Mouse (Mus musculus) intestine, embryonic 16.5 days (tissue): ENCODE results near the gene Abcd2. TPM values are rescaled to one million over a fixed set of nuclear protein-coding genes. Genes with fewer than 3 reads are reported as not detected.

Source experiments
- ATAC-seq: fragments of 200-750 bp; cut with Nextera tagmentation; 2 replicates; pipeline ENCODE4 v1.8.0; 2017; ENCODE audit warnings: moderate TSS enrichment, moderate library complexity
- H3K27ac ChIP-seq: fragments of 300-500 bp; sonication (generic); 2 replicates; pipeline ENCODE4 v1.5.1; 2014; ENCODE audit warnings: mild to moderate bottlenecking, low read length
- H3K27me3 ChIP-seq: fragments of 300-500 bp; sonication (generic); replicated peaks from 2 replicates; pipeline ENCODE4 v1.6.1; 2014; ENCODE audit warnings: low read length, control low read depth, mixed read lengths; ENCODE audit not compliant: control insufficient read depth, insufficient read depth
- H3K36me3 ChIP-seq: fragments of 300-500 bp; sonication (generic); 2 replicates; pipeline ENCODE4 v1.6.1; 2014; ENCODE audit warnings: low read length, control low read depth; ENCODE audit not compliant: control insufficient read depth, insufficient read depth
- H3K4me1 ChIP-seq: fragments of 300-500 bp; sonication (generic); 2 replicates; pipeline ENCODE4 v1.6.1; 2014; ENCODE audit warnings: low read length, control low read depth, mixed read lengths; ENCODE audit not compliant: control insufficient read depth, insufficient read depth
- H3K4me2 ChIP-seq: fragments of 300-500 bp; sonication (generic); 2 replicates; pipeline ENCODE4 v1.6.1; 2014; ENCODE audit warnings: low read depth, low read length, control low read depth
- H3K4me3 ChIP-seq: fragments of 300-500 bp; sonication (generic); 2 replicates; pipeline ENCODE4 v1.5.1; 2014; ENCODE audit warnings: mild to moderate bottlenecking, low read length
- H3K9ac ChIP-seq: fragments of 300-500 bp; sonication (generic); 2 replicates; pipeline ENCODE4 v1.6.1; 2014; ENCODE audit warnings: low read depth, low read length
- H3K9me3 ChIP-seq: fragments of 300-500 bp; sonication (generic); 2 replicates; pipeline ENCODE4 v1.6.1; 2016; ENCODE audit warnings: low read length, control low read depth; ENCODE audit not compliant: control insufficient read depth
- WGBS: fragments of 180-500 bp; shearing (Covaris S2); extraction: QIAGEN DNeasy Blood & Tissue Kit; methylation state at CpG from one replicate; pipeline ENCODE4 v1.1.7; 2014; 5-methylcytosine and 5-hydroxymethylcytosine counted together
- polyA plus RNA-seq: library from polyadenylated mRNA; unstranded; fragments of >200 nt; fragmentation: Nextera tagmentation; extraction: Ambion mirVana; gene quantifications from 2 replicates; pipeline ENCODE4 v1.2.1, GENCODE M21; 2015

The Abcd2 gene
- 1.2 and 1.3 TPM in 2 replicates for polyA plus RNA-seq

DNA sequence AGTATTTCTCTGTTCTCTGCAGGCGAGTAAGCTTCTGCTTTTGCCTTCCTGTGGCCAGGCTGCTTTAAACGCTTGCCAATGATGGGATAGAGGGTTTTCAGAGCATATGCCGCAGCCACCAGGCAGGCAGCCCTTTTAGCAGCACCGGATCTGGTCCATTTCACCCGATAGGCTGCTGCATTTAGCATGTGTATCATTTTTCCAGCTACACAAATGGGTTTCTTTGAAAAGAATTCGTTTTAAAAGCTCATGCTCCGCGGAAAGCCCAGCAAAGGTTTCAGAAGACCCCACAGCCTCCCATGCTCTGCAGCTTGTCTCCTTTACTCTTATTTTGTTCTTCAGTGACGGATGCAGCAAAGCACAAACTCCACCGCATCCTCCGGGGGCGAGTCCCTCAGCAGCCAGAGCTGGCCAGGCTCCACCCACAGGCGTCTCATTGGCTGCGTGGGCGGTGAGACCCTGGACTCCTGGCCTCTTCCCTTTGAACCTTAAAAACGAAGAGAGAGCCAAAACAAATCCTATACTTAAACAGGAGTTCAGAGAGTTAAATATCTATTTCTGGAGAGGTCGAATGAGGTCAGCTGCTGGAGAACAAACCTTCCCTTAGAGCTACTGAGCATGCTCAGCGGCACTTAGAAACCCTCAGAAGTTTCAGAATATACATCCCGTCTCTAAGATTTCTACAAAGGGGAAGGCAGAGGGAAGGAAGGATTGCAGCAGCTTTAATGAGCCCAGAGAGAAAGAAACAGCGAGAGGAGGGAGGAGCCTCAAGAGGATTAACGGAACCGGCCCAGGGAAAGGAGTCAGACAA is at the start of gene Abcd2:
TSS of gene Abcd2 (minus strand) at position 388 of the 811 bp plus-strand sequence.
- WGBS = 1% methylated on average over 22 of the region's 22 CpGs
- H3K9ac ChIP-seq = peak within 1 kb of the TSS; percentile 31
- peak within 1 kb of the TSS; percentile 48 for H3K4me3 ChIP-seq

DNA sequence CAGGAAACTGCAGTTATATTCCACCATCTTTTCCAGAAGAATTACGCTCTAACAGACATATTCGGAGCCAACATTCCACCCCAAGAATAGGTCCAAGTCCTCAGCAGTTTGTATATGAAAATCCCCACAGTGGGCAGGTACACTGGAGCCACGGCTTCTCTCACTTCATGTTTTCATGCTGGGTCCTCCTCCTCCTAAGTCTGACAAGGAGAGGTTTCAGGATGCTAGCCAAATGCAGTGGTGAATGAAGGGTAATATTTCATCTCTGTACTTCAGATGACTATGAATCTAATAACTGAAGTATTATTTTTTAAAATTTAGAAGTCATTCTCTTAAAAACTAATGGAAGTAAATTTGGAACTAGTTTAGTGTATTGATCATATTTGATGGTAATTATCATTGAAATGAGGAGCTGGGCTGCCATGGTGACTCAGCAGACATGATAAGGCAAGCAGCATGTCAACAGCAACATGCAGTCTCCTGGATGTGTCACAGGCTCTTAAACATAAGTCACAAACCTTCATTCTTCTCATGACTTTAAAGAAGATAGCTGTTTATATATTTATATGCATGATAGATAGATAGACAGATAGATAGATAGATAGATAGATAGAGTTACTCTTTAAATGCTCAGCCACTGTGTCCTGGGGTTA is 49.2 kb upstream of the Abcd2 start:
- no peak overlapping the region for H3K9ac ChIP-seq
- H3K9me3 ChIP-seq = no peaks in the 10 kb centered on the region
- no peak overlapping the region for H3K27ac ChIP-seq
- ATAC-seq = no peak
- no peaks in the 10 kb centered on the region for H3K4me1 ChIP-seq
- H3K4me3 ChIP-seq = no peak overlapping the region
- 78% methylated on average over 3 of the region's 3 CpGs for WGBS
- H3K36me3 ChIP-seq = no peaks in the 10 kb centered on the region
- no peaks in the 10 kb centered on the region for H3K27me3 ChIP-seq
- no peak overlapping the region for H3K4me2 ChIP-seq

More for the DNA sequence above, at the start of gene Abcd2:
- ATAC-seq = peak; percentile 96
- Histone ChIP-seq H3K9me3 (no peaks in the 10 kb centered on the region), H3K4me2 (peak within 1 kb of the TSS; percentile 51), H3K27ac (peak within 1 kb of the TSS; percentile 75), H3K36me3 (no peaks in the 10 kb centered on the region), H3K4me1 (peaks cover 5% of the 10 kb centered on the region), H3K27me3 (no peaks in the 10 kb centered on the region)

GRCm38 (mm10) chr15:91237294-91237693 is 45.7 kb upstream of the Abcd2 start:
- WGBS = 80% methylated on average over 5 of the region's 5 CpGs
- H3K4me1 ChIP-seq = no peaks in the 10 kb centered on the region
- no peak overlapping the region for H3K9ac ChIP-seq

DNA sequence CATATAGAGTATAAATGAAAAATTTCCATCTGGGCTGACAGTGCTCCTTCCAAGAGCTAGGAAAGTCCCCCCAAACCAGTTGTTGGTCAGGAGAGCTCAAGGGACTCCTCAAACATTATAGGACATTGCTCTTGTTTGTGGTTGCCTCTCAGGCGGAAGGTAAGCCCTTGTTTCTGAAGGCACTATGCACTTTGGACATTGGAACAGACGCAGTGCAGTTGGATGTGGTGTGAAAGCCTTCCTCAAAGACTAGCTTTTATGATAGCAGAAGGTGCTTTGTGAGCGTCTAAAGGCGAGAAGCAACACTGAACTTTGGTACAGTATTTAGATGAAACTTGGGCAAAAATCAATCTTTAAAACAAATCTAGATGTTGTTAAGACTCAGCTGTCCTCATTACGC is 14.9 kb upstream of the Abcd2 start:
- 81% methylated on average over 5 of the region's 5 CpGs for WGBS
- ATAC-seq = 0 out of 2 replicates have a peak, but pooled peaks have one; percentile 62
- Histone ChIP-seq H3K4me2 (no peak overlapping the region), H3K36me3 (no peaks in the 10 kb centered on the region), H3K4me1 (no peaks in the 10 kb centered on the region), H3K27ac (no peak overlapping the region), H3K9ac (no peak overlapping the region), H3K4me3 (no peak overlapping the region), H3K9me3 (no peaks in the 10 kb centered on the region), H3K27me3 (no peaks in the 10 kb centered on the region)

More at GRCm38 (mm10) chr15:91237294-91237693, 45.7 kb upstream of the Abcd2 start:
- Histone ChIP-seq H3K4me3 (no peak overlapping the region), H3K4me2 (no peak overlapping the region), H3K9me3 (no peaks in the 10 kb centered on the region), H3K36me3 (no peaks in the 10 kb centered on the region), H3K27ac (no peak overlapping the region), H3K27me3 (no peaks in the 10 kb centered on the region)
- ATAC-seq = no peak

DNA sequence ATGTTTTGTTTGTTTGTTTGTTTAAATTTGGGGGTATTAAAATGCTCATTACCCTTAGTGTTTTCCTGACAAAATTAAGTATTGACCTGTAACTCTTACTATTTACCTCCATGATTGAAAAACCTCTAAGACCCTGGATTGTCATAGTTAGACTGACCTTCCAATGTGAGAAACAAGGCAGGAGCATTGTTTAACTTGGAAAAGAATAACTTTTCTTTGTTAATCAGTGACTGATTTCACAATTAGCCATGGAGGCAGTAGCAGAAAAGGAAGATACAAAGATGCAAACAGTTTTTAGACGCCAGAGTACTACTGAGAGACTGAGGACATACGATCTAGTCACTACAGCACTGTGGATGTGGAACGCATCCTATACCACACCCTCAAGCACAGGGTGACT is 11.9 kb upstream of the Abcd2 start:
- H3K4me1 ChIP-seq = no peaks in the 10 kb centered on the region
- WGBS = 81% methylated on average over 3 of the region's 3 CpGs
- H3K27me3 ChIP-seq = no peaks in the 10 kb centered on the region
- H3K9ac ChIP-seq = no peak overlapping the region
- no peak for ATAC-seq
- H3K36me3 ChIP-seq = no peaks in the 10 kb centered on the region
- H3K4me2 ChIP-seq = no peak overlapping the region
- H3K27ac ChIP-seq = no peak overlapping the region
- H3K4me3 ChIP-seq = no peak overlapping the region
- no peaks in the 10 kb centered on the region for H3K9me3 ChIP-seq

GRCm38 (mm10) chr15:91202486-91202885 is 10.9 kb upstream of the Abcd2 start:
- no peak overlapping the region for H3K4me3 ChIP-seq
- no peak overlapping the region for H3K4me2 ChIP-seq
- H3K27me3 ChIP-seq = no peaks in the 10 kb centered on the region
- ATAC-seq = no peak
- no peak overlapping the region for H3K27ac ChIP-seq
- WGBS = 98% methylated on average over 1 of the region's 1 CpGs
- no peaks in the 10 kb centered on the region for H3K36me3 ChIP-seq
- no peak overlapping the region for H3K9ac ChIP-seq
- H3K4me1 ChIP-seq = no peaks in the 10 kb centered on the region
- H3K9me3 ChIP-seq = no peaks in the 10 kb centered on the region

GRCm38 (mm10) chr15:91200833-91201232 is 9.2 kb upstream of the Abcd2 start:
- Histone ChIP-seq H3K9me3 (no peaks in the 10 kb centered on the region), H3K27me3 (no peaks in the 10 kb centered on the region), H3K36me3 (no peaks in the 10 kb centered on the region), H3K4me3 (no peak overlapping the region), H3K4me2 (no peak overlapping the region), H3K9ac (no peak overlapping the region), H3K4me1 (no peaks in the 10 kb centered on the region), H3K27ac (no peak overlapping the region)
- ATAC-seq = no peak
- WGBS = 92% methylated on average over 1 of the region's 1 CpGs

- Histone ChIP-seq H3K9ac (no peak within 1 kb of the TSS), H3K27me3 (no peaks in the 10 kb centered on the region), H3K9me3 (no peaks in the 10 kb centered on the region), H3K27ac (no peak within 1 kb of the TSS), H3K36me3 (no peaks in the 10 kb centered on the region), H3K4me3 (no peak within 1 kb of the TSS), H3K4me1 (no peaks in the 10 kb centered on the region), H3K4me2 (no peak within 1 kb of the TSS)
- ATAC-seq = no peak
- 93% methylated on average over 30 of the region's 30 CpGs for WGBS
These were observed 7.8 kb upstream of the Abcd2 start, which contains the start of gene CN725425 for GRCm38 (mm10) chr15:91199256-91199905. TSS of gene CN725425 (plus strand) at chr15:91199494.

GRCm38 (mm10) chr15:91192223-91192598 is 612 bp upstream of the Abcd2 start:
- peak overlapping the region; percentile 51 for H3K4me2 ChIP-seq
- peak; percentile 57; the same call in 1 of the 2 replicates for ATAC-seq
- H3K9me3 ChIP-seq = no peaks in the 10 kb centered on the region
- 14% methylated on average over 7 of the region's 7 CpGs for WGBS
- peak overlapping the region; percentile 48 for H3K4me3 ChIP-seq
- H3K36me3 ChIP-seq = no peaks in the 10 kb centered on the region
- H3K27me3 ChIP-seq = no peaks in the 10 kb centered on the region
- peaks cover 5% of the 10 kb centered on the region for H3K4me1 ChIP-seq
- peak overlapping the region; percentile 75 for H3K27ac ChIP-seq
- peak overlapping the region; percentile 31 for H3K9ac ChIP-seq
